Mouse (Mus musculus): ENCODE results near the gene Morn1. TPM values are rescaled to one million over a fixed set of nuclear protein-coding genes. Genes with fewer than 3 reads are reported as not detected.

Morn1 gene
- polyA plus RNA-seq, 1 experiment: 6.5 TPM

DNA sequence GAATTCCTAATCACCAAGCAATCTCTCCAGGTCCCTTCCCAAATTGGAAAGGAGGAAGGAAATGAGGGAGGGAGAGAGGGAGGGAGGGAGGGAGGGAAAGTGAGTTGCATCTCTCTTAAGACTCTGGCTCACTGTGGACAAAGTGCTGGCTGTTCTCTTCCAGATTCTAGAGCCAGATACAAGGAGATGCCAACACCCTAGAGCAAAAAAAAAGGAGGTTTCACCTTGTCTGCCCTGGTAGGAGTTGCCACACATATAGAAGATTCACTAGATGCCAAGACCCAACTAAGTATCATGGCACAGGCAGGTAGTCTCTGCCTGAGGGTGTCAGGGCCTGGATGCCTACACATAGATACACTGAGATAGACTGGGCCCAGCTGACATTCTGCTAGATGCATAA is 79.5 kb downstream of the Morn1 start:
- TF ChIP-seq POLR2A (IDR thresholded peaks at IDR 0.05; ENCODE audit: borderline replicate concordance, control insufficient read depth, low read depth, low read length): no peak
- no peak for TF ChIP-seq CTCF (IDR thresholded peaks at IDR 0.05; ENCODE audit: control insufficient read depth, insufficient read depth, low read length)
- H3K4me3 ChIP-seq (replicated peaks; ENCODE audit: control insufficient read depth, low read depth, low read length): no peak overlapping the region
- peaks cover 22% of the 10 kb centered on the region for H3K4me1 ChIP-seq (ENCODE audit: control insufficient read depth, insufficient read depth, low read length)
- no peak overlapping the region for H3K27ac ChIP-seq (ENCODE audit: control insufficient read depth, insufficient read depth, low read depth, low read length, poor library complexity)

DNA sequence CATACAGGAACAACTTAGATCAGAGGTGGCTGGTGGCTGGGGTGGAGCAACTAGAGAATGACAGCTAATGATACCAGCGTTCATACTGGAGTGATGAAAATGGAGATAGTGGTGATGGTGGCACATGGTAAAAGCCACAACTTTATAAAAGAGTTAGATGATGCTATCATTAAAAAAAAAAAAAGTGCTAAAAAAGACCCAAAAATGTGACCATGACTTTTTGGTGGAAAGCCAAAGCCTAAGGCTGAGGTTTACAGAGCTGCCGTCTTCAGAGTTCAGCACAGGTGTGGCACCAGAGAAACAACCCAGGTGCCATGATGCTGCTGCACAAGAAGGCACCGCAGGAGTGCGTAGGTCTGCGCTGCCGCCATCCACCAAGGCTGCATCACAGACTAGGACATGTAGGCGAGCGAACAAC is 82.5 kb downstream of the Morn1 start:
- Histone ChIP-seq H3K4me1 (ENCODE audit: control insufficient read depth, insufficient read depth, low read length) (peaks cover 9% of the 10 kb centered on the region), H3K4me3 (replicated peaks; ENCODE audit: control insufficient read depth, low read depth, low read length) (no peak overlapping the region), H3K27ac (ENCODE audit: control insufficient read depth, insufficient read depth, low read depth, low read length, poor library complexity) (no peak overlapping the region)
- WGBS: 81% methylated on average over 8 of the region's 8 CpGs
- no peak for TF ChIP-seq POLR2A (IDR thresholded peaks at IDR 0.05; ENCODE audit: borderline replicate concordance, control insufficient read depth, low read depth, low read length)
- TF ChIP-seq CTCF (IDR thresholded peaks at IDR 0.05; ENCODE audit: control insufficient read depth, insufficient read depth, low read length): no peak

DNA sequence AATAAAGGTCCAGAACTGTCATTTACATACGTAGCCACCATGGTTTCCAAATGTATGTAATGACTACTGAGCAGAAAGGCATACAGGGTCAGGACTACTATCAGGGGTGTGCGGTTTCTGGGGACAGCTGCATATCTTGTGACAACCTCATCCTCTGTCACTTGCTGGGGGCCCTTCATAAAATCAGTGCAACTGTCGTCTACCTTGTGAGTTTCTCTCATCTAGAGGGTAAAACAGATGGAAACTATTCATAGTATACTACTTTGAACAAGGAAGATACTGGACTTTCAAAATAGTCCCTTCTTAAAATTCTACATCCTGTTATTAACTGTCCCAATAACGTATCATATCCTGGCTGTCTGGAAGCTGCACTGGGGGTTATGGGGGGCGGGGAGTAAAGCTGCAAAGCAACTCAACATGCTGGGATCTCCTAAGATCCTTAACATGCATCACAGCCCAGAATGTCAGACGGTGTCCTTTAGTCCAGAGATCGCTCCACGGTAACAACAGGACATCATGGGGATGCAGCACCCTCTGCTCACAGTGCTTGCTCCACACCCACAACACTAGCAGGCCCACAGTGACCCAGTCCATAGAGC is 84.3 kb downstream of the Morn1 start:
- Histone ChIP-seq H3K27ac (ENCODE audit: control insufficient read depth, insufficient read depth, low read depth, low read length, poor library complexity) (no peak overlapping the region), H3K4me1 (ENCODE audit: control insufficient read depth, insufficient read depth, low read length) (peaks cover 4% of the 10 kb centered on the region; the same call in 1 of the 2 replicates), H3K4me3 (replicated peaks; ENCODE audit: control insufficient read depth, low read depth, low read length) (no peak overlapping the region)
- TF ChIP-seq POLR2A (IDR thresholded peaks at IDR 0.05; ENCODE audit: borderline replicate concordance, control insufficient read depth, low read depth, low read length) (no peak), CTCF (IDR thresholded peaks at IDR 0.05; ENCODE audit: control insufficient read depth, insufficient read depth, low read length) (no peak; the same call in 1 of the 2 replicates)
- WGBS: 57% methylated on average over 8 of the region's 8 CpGs

DNA sequence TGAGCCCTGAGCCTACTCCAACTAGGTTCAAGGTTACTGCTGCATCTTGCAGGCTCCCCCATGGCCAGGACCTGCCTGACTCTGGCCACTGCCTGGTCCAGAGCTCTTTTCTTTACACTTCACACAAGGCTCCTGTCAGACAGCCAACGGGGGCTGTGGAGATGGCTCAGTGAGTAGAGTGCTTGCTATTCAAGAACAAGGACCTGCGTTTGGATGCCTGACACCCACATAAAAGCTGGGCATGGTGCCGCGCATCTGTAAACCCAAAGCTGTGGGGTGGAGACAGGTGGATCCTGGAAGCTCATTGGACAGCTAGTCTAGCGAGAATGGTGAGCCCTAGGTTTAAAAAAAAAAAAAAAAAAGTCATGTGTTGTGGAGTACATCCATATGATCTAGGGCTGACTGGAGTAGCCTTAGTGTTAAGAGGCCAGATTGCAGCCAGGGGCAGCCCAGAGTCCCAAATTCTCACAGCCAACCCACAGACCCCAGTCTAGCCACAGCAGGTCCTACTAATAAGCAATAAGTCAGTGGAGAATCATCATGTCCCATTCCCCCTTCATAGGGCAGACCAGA is 85.7 kb downstream of the Morn1 start:
- WGBS: 86% methylated on average over 5 of the region's 5 CpGs
- TF ChIP-seq CTCF (IDR thresholded peaks at IDR 0.05; ENCODE audit: control insufficient read depth, insufficient read depth, low read length) (no peak), POLR2A (IDR thresholded peaks at IDR 0.05; ENCODE audit: borderline replicate concordance, control insufficient read depth, low read depth, low read length) (no peak)
- H3K27ac ChIP-seq (ENCODE audit: control insufficient read depth, insufficient read depth, low read depth, low read length, poor library complexity): no peak overlapping the region
- no peak overlapping the region for H3K4me3 ChIP-seq (replicated peaks; ENCODE audit: control insufficient read depth, low read depth, low read length)
- peaks cover 3% of the 10 kb centered on the region; the same call in 1 of the 2 replicates for H3K4me1 ChIP-seq (ENCODE audit: control insufficient read depth, insufficient read depth, low read length)

DNA sequence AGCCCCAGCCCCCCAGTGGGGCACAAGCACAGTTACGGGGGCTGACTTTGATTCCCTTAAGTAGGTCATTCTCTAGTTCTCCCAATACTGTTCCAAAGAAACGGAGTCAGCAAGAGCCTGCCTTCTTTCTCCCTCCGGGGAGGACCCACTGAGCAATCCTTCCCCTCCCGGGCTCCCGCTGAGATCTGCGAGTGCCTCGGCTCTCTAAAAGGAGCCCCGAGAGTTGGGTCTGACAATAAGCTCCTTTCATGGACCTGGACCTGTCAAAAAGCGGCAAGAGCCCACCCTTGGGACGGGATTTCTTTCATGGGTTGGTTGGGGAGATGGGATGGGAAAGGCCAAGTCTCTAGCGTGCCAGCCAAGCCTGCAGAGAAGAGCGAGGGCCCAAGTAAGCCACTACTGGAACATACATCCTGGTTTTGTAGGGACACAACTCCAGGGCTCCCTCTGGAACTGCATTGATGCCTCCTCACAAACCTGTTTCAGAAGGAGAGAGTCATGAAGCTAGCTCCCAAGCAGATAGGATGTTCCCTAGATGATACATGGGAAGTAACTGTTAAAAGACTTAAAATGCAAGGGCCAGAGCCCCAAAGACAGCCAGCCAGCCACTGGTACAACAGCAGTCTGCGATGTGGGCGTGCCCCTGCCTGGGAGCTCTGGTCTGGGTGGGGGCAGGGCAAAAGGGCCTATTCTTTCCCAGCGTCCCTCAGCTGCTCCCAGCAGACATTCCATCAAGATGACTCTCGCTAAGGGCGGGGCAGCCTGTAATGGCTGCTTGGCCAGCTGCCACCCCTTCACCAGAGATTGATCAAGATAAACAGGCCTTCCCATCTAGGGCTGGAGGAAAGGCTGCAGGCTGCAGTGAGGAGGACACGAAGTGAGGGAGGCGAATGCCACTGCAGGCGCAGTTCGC is 86.8 kb downstream of the Morn1 start:
- Histone ChIP-seq H3K27ac (ENCODE audit: control insufficient read depth, insufficient read depth, low read depth, low read length, poor library complexity) (no peak overlapping the region), H3K4me3 (replicated peaks; ENCODE audit: control insufficient read depth, low read depth, low read length) (no peak overlapping the region), H3K4me1 (ENCODE audit: control insufficient read depth, insufficient read depth, low read length) (peaks cover 3% of the 10 kb centered on the region; the same call in 1 of the 2 replicates)
- WGBS: 72% methylated on average over 21 of the region's 21 CpGs
- TF ChIP-seq CTCF (IDR thresholded peaks at IDR 0.05; ENCODE audit: control insufficient read depth, insufficient read depth, low read length) (no peak), POLR2A (IDR thresholded peaks at IDR 0.05; ENCODE audit: borderline replicate concordance, control insufficient read depth, low read depth, low read length) (no peak)

DNA sequence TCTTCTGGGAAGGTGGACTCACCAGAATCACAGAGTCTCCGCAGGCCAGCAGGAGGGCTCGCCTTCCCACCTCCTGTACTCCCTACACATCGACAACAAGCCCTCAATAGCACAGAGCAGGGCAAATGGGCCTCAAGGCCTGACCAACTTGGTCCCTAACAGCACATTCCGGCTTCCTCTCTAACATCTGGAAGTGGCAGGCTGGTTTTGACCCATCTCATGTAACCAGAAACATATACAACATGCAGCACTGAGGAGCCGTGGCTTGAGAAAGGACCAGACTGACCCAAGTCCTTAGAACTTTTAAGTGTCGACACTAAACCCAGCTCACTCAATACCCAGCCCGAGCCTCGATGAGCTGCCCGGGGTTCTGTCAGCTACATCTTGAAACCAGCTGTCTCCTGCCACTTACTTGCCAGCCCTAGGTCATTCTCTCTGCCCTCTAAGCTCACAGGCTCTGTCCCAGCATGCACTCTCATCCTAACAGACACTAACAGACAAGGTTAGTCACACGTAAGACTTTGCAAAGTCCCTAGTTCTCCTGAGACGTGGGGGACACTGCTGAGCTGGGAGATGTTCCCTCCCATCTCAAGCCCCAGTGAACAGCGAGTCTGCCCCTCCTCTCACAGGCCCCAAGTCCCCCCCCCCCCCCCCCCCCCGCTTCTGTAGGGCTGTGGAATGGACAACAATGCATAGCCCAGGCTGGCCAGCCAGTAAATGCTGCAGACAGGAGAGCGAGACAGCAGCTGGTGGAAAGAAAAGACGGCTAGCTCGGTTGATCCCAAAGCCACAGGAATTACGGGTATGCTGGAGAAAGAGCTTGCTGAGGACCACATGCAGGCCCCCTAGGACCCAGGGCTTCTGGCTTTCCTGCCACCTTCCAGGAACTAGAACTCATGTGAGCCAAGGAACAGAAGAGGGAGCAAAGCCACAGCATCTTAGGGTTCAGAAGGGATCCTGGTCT is 87.7 kb downstream of the Morn1 start:
- no peak overlapping the region for H3K4me3 ChIP-seq (replicated peaks; ENCODE audit: control insufficient read depth, low read depth, low read length)
- H3K27ac ChIP-seq (ENCODE audit: control insufficient read depth, insufficient read depth, low read depth, low read length, poor library complexity): no peak overlapping the region
- TF ChIP-seq POLR2A (IDR thresholded peaks at IDR 0.05; ENCODE audit: borderline replicate concordance, control insufficient read depth, low read depth, low read length): no peak
- H3K4me1 ChIP-seq (ENCODE audit: control insufficient read depth, insufficient read depth, low read length): peaks cover 4% of the 10 kb centered on the region; the same call in 1 of the 2 replicates
- WGBS: 73% methylated on average over 17 of the region's 17 CpGs

DNA sequence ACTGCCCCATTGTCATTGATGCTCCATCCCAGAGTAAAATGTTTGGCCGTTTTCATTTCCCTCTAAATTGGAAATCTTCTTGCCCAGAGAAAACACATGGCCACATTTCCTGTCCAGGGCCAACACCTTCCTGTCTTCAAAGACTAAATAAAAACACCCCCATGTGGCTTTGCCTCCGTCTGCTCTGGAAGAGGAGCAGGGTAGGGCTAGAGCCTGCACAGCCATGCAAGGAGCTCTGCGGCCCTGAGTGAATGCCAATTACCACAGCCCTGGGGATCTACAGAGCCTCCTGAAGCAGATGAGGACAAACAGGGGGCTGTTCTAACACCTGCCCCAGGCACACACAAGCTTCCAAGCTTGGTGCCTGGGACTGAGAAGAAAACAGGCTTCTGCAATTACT is 89.8 kb downstream of the Morn1 start:
- 46% methylated on average over 3 of the region's 3 CpGs for WGBS
- peaks cover 4% of the 10 kb centered on the region for H3K4me1 ChIP-seq (ENCODE audit: control insufficient read depth, insufficient read depth, low read length)
- H3K4me3 ChIP-seq (replicated peaks; ENCODE audit: control insufficient read depth, low read depth, low read length): no peak overlapping the region
- TF ChIP-seq POLR2A (IDR thresholded peaks at IDR 0.05; ENCODE audit: borderline replicate concordance, control insufficient read depth, low read depth, low read length): no peak
- no peak for TF ChIP-seq CTCF (IDR thresholded peaks at IDR 0.05; ENCODE audit: control insufficient read depth, insufficient read depth, low read length)
- H3K27ac ChIP-seq (ENCODE audit: control insufficient read depth, insufficient read depth, low read depth, low read length, poor library complexity): no peak overlapping the region

Data from bone marrow, adult 2 months (tissue).